Mouse (Mus musculus) olfactory bulb, adult 2 months (tissue): ENCODE data around the gene Ldlrap1.

Experiments
- CTCF ChIP-seq: fragments of 200-500 bp; IDR thresholded peaks from 2 replicates; pipeline ENCODE4 v1.5.1; 2012; ENCODE audit warnings: low read depth, mild to moderate bottlenecking, low read length, moderate library complexity; ENCODE audit not compliant: insufficient read depth
- POLR2A ChIP-seq: fragments of 200-500 bp; IDR thresholded peaks from 2 replicates; pipeline ENCODE4 v1.6.1; 2012; ENCODE audit warnings: mild to moderate bottlenecking, low read depth, low read length, moderate library complexity; ENCODE audit not compliant: insufficient read depth

DNA sequence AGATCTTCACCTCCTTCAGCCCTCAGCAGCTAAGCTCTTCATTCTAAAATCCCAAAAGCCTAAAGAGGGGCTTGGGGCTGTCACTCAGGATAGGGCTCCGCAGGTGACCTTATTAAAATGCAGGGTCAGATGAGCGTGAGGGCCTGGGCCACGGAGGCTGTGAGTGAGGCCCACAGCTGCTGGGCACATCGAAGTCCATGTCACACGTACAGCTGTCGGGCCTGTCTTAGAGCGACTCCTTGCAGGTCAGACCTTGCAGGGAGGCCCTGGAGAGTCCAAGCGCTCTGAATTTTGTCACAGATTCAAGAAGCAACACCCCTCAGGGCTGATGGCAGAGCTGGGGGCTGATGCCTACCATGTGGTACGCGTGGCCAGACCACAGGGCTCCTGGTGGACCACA is 32.9 kb upstream of the Ldlrap1 start:
- no peak for TF ChIP-seq CTCF
- 0 out of 2 replicates have a peak, but pooled peaks have one; percentile 14 for TF ChIP-seq POLR2A
